Mouse (Mus musculus) intestine, embryonic 16.5 days (tissue): ENCODE results near the gene Sap18b. TPM values are rescaled to one million over a fixed set of nuclear protein-coding genes. Genes with fewer than 3 reads are reported as not detected.
"Not testable (repeated sequence)": the region's sequence is repeated elsewhere in the genome, so short reads cannot be mapped to it uniquely, and the experiment has no call there.

Experiments
- ATAC-seq: fragments of 200-750 bp; cut with Nextera tagmentation; 2 replicates; pipeline ENCODE4 v1.8.0; 2017; ENCODE audit warnings: moderate TSS enrichment, moderate library complexity
- H3K27ac ChIP-seq: fragments of 300-500 bp; sonication (generic); 2 replicates; pipeline ENCODE4 v1.5.1; 2014; ENCODE audit warnings: mild to moderate bottlenecking, low read length
- H3K27me3 ChIP-seq: fragments of 300-500 bp; sonication (generic); replicated peaks from 2 replicates; pipeline ENCODE4 v1.6.1; 2014; ENCODE audit warnings: low read length, control low read depth, mixed read lengths; ENCODE audit not compliant: control insufficient read depth, insufficient read depth
- H3K36me3 ChIP-seq: fragments of 300-500 bp; sonication (generic); 2 replicates; pipeline ENCODE4 v1.6.1; 2014; ENCODE audit warnings: low read length, control low read depth; ENCODE audit not compliant: control insufficient read depth, insufficient read depth
- H3K4me1 ChIP-seq: fragments of 300-500 bp; sonication (generic); 2 replicates; pipeline ENCODE4 v1.6.1; 2014; ENCODE audit warnings: low read length, control low read depth, mixed read lengths; ENCODE audit not compliant: control insufficient read depth, insufficient read depth
- H3K4me2 ChIP-seq: fragments of 300-500 bp; sonication (generic); 2 replicates; pipeline ENCODE4 v1.6.1; 2014; ENCODE audit warnings: low read depth, low read length, control low read depth
- H3K4me3 ChIP-seq: fragments of 300-500 bp; sonication (generic); 2 replicates; pipeline ENCODE4 v1.5.1; 2014; ENCODE audit warnings: mild to moderate bottlenecking, low read length
- H3K9ac ChIP-seq: fragments of 300-500 bp; sonication (generic); 2 replicates; pipeline ENCODE4 v1.6.1; 2014; ENCODE audit warnings: low read depth, low read length
- H3K9me3 ChIP-seq: fragments of 300-500 bp; sonication (generic); 2 replicates; pipeline ENCODE4 v1.6.1; 2016; ENCODE audit warnings: low read length, control low read depth; ENCODE audit not compliant: control insufficient read depth
- WGBS: fragments of 180-500 bp; shearing (Covaris S2); extraction: QIAGEN DNeasy Blood & Tissue Kit; methylation state at CpG from one replicate; pipeline ENCODE4 v1.1.7; 2014; 5-methylcytosine and 5-hydroxymethylcytosine counted together
- polyA plus RNA-seq: library from polyadenylated mRNA; unstranded; fragments of >200 nt; fragmentation: Nextera tagmentation; extraction: Ambion mirVana; gene quantifications from 2 replicates; pipeline ENCODE4 v1.2.1, GENCODE M21; 2015

The Sap18b gene
- polyA plus RNA-seq, 1 experiment from 2014 or later = 333 TPM

DNA sequence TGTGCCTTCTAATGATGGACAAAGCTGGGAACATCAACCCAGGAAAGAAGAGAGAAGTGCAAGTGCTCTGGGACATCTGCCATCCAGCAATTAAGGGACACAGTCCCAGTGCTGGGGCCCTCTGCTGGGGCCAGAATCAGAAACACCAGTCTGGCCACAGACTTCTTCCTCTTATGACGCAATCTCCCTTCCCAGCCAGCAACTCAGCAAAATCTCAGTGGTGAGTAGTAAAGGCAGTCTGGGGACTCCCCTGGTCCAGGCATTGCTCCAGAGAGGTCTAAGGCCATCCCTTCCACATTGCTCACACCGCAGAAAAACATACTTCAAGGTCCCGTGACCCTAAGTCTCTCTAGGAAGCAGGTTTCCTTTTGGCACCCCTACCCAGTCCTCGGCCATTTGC, 27.1 kb downstream of the Sap18b start:
- Histone ChIP-seq H3K4me1 (peaks cover 5% of the 10 kb centered on the region), H3K27me3 (no peaks in the 10 kb centered on the region), H3K4me3 (peak overlapping the region; percentile 64), H3K36me3 (no peaks in the 10 kb centered on the region; the same call in 1 of the 2 replicates), H3K27ac (peak overlapping the region; percentile 58), H3K4me2 (peak overlapping the region; percentile 53), H3K9ac (peak overlapping the region; percentile 73; the same call in 1 of the 2 replicates), H3K9me3 (no peaks in the 10 kb centered on the region)
- ATAC-seq = peak; percentile 86
- WGBS = 46% methylated on average over 4 of the region's 4 CpGs

- peak within 1 kb of the TSS; percentile 58 for H3K27ac ChIP-seq
- ATAC-seq = peak; percentile 93
- H3K4me3 ChIP-seq = peak within 1 kb of the TSS; percentile 64
- 13% methylated on average over 22 of the region's 22 CpGs for WGBS
- H3K36me3 ChIP-seq = no peaks in the 10 kb centered on the region; the same call in 1 of the 2 replicates
- peak within 1 kb of the TSS; percentile 53 for H3K4me2 ChIP-seq
- H3K27me3 ChIP-seq = no peaks in the 10 kb centered on the region
- H3K9me3 ChIP-seq = no peaks in the 10 kb centered on the region
- H3K9ac ChIP-seq = peak within 1 kb of the TSS; percentile 73
- peaks cover 5% of the 10 kb centered on the region for H3K4me1 ChIP-seq
Measured at GRCm38 (mm10) chr8:95853102-95853843, 28.1 kb downstream of the Sap18b start, which contains the start of gene Slc38a7. Gene Slc38a7, minus strand, starts transcription at chr8:95853539.

- H3K36me3 ChIP-seq = no peaks in the 10 kb centered on the region
- H3K9me3 ChIP-seq = no peaks in the 10 kb centered on the region
- ATAC-seq = no peak
- H3K4me2 ChIP-seq = no peak overlapping the region
- H3K27ac ChIP-seq = no peak overlapping the region
- 83% methylated on average over 6 of the region's 6 CpGs for WGBS
- H3K9ac ChIP-seq = no peak overlapping the region
- H3K4me3 ChIP-seq = no peak overlapping the region
- H3K27me3 ChIP-seq = no peaks in the 10 kb centered on the region
- peaks cover 5% of the 10 kb centered on the region for H3K4me1 ChIP-seq
Measured at GRCm38 (mm10) chr8:95854174-95854573, 29.0 kb downstream of the Sap18b start.

DNA sequence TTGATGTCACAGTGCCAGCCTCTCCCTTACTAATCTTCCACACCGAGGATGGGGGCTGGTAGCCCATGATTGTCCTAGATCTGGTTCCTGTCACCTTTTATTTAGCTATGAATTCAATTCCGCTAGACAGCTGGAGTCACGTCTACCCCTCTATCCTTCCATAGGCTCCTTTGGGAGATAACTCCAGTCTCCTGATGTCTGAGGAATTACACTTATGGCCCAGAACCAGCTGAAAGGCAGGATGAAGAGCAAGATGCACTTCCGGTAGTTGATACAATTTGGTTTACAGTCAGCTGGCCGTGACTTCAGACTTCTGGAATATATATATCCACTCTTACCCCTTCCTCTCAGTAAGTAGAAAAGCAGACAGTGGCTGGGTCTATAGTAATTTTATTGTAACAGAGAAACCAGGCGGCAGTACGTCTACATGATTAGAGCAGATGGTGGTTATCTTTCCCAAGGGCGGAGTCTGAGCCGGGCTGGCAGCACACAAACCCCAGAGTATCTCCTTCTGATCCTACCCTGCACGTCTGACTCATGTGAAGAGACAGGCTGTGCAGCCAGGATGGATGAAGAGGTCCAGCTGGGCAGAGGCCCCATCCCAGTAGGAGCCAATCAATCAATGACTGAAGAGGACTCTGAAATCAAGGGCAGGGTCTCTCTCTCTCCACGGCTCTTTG, 38.8 kb downstream of the Sap18b start:
- not testable (repeated sequence) for H3K9ac ChIP-seq, H3K27ac ChIP-seq, H3K4me1 ChIP-seq, H3K4me2 ChIP-seq, H3K27me3 ChIP-seq, H3K4me3 ChIP-seq, H3K9me3 ChIP-seq
- H3K36me3 ChIP-seq = peaks cover 21% of the 10 kb centered on the region
- WGBS = 69% methylated on average over 10 of the region's 11 CpGs
- ATAC-seq = peak; percentile 42; the same call in 1 of the 2 replicates

DNA sequence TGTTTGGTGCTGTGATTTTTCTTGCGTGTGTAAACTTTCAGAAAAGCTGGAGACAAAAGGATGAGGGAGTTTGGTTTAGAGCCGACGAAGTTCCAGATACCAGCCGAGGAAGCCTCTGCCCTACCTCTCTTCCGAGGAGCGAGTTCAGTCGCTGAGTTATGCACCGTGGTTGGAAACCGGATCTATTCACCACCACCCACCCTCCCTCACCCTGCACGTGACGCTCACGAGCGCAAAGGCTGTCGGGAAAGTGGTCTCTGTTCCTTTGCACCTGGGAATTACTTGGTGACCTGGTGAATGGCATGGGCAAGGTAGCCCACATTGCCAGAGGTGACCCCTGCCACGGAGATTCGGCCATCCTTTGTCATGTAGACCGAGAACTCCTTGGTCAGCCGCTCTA, 39.7 kb downstream of the Sap18b start:
- H3K27ac ChIP-seq, H3K9me3 ChIP-seq, ATAC-seq, H3K27me3 ChIP-seq, H3K4me1 ChIP-seq, H3K9ac ChIP-seq, H3K4me3 ChIP-seq, H3K4me2 ChIP-seq: not testable (repeated sequence)
- peaks cover 21% of the 10 kb centered on the region for H3K36me3 ChIP-seq
- 96% methylated on average over 17 of the region's 18 CpGs for WGBS

- no peak overlapping the region for H3K9ac ChIP-seq
- no peaks in the 10 kb centered on the region for H3K4me1 ChIP-seq
- ATAC-seq = no peak
- 0 out of 2 replicates have a peak, but pooled peaks cover 3% of the 10 kb centered on the region for H3K9me3 ChIP-seq
- H3K36me3 ChIP-seq = peaks cover 60% of the 10 kb centered on the region
- H3K27me3 ChIP-seq = no peaks in the 10 kb centered on the region
- no peak overlapping the region for H3K27ac ChIP-seq
- no peak overlapping the region for H3K4me3 ChIP-seq
- 90% methylated on average over 16 of the region's 16 CpGs for WGBS
- no peak overlapping the region for H3K4me2 ChIP-seq
Measured at GRCm38 (mm10) chr8:95871690-95872089, 46.5 kb downstream of the Sap18b start.

DNA sequence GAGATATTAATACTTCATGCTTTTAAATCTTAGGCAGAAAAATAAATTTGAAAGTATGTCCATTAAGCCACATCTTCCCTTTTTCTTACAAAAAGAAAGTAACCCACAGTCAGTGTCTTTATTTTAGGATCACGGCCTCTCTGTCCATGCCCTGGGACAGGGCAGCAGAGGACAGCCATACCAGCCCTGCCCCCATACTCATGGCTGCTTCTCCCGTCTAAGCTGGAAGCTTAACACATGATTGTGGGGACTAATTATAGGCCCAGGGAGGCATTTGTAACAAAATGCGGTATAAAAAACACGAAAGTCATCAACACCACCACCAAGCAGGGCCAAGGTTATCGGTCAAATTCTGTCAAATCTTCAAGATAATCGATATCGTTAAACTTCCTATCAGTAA, 50.1 kb downstream of the Sap18b start:
- H3K36me3 ChIP-seq = peaks cover 51% of the 10 kb centered on the region
- 97% methylated on average over 7 of the region's 7 CpGs for WGBS

More for the DNA sequence above, 50.1 kb downstream of the Sap18b start:
- Histone ChIP-seq H3K4me2 (no peak overlapping the region), H3K9me3 (0 out of 2 replicates have a peak, but pooled peaks cover 3% of the 10 kb centered on the region), H3K4me3 (no peak overlapping the region), H3K9ac (no peak overlapping the region), H3K27me3 (no peaks in the 10 kb centered on the region), H3K4me1 (peaks cover 6% of the 10 kb centered on the region; the same call in 1 of the 2 replicates), H3K27ac (no peak overlapping the region)
- ATAC-seq = no peak

Other genes starting within 250 kb of the Sap18b start
- not detected in 2 replicates for gene Prss54, start 249.0 kb upstream of the Sap18b start, polyA plus RNA-seq
- 9.2 and 11.9 TPM in 2 replicates for gene Gins3, start 191.9 kb upstream of the Sap18b start, polyA plus RNA-seq
- gene Ndrg4, start 148.4 kb upstream of the Sap18b start, polyA plus RNA-seq = 14.4 and 15.3 TPM in 2 replicates
- gene Setd6, start 109.5 kb upstream of the Sap18b start, polyA plus RNA-seq = 16.1 and 18.4 TPM in 2 replicates
- 44.4 and 46.7 TPM in 2 replicates for gene Cnot1, start 17.9 kb upstream of the Sap18b start, polyA plus RNA-seq
- gene Slc38a7, start 28.2 kb downstream of the Sap18b start, polyA plus RNA-seq = 28.1 and 36.3 TPM in 2 replicates
- 281 and 283 TPM in 2 replicates for gene Got2, start 63.2 kb downstream of the Sap18b start, polyA plus RNA-seq